Mouse (Mus musculus) CD4-positive naive resting alpha-beta T cell, adult 76 days (primary cell): ENCODE data around the gene Nlrp3. TPM values are rescaled to one million over a fixed set of nuclear protein-coding genes. Genes with fewer than 3 reads are reported as not detected.

Experiments
- total RNA-seq: library from RNA; stranded (reverse); gene quantifications from one replicate; pipeline ENCODE4 v1.2.4, GENCODE M21; 2023

The Nlrp3 gene
- 3.3 TPM for total RNA-seq

DNA sequence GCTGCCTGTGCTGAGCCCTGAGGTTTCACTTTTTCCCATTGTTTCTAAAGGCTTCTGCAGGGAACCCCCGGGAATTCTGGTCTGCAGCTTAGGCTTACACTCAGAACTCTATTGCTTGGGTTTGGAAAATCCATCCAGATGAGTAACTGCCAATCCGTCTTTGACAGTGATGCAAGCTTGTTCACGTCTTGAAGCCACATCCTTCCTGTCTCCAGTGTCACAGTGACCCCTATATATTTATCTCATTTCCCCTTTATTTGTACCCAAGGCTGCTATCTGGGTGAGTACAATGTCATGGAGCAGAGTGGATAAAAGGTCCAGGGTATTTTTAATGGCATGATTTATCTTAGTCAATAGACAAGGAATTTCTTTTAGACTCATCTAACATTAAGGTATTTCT lies at the start of gene Nlrp3:
TSS of gene Nlrp3 (plus strand) at position 245 of the 400 bp plus-strand sequence.

DNA sequence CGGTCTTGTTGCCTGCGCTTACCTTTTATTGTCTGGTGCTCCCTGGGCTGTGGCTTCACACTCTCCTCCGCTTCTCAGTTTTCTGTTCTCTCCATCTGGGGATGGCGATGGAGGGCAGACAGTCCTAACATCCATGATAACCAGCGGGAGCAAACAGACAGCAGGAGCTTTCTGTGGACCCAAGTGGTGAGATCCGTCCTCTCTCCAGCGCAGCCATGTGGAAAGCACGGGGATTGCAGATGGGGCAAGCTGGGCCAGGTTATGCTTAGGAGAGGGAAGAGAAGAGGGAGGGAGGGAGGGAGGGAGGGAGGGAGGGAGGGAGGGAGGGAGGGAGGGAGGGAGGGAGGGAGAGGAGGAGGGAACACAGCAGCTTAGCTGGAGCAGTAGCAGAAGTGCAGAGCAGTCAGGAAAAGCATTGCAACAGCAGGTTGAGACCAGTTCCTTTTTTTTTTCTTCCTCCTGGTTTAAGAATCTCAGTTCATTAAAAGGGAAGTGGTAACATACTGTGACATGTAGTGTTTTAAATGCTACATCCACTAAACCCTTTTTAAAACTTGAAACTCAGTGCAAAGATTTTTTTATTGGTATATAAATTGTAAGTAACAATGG lies 14.8 kb upstream of the Nlrp3 start, which contains the start of gene Zkscan17:
TSS of gene Zkscan17 (minus strand) at position 280 of the 609 bp plus-strand sequence.

DNA sequence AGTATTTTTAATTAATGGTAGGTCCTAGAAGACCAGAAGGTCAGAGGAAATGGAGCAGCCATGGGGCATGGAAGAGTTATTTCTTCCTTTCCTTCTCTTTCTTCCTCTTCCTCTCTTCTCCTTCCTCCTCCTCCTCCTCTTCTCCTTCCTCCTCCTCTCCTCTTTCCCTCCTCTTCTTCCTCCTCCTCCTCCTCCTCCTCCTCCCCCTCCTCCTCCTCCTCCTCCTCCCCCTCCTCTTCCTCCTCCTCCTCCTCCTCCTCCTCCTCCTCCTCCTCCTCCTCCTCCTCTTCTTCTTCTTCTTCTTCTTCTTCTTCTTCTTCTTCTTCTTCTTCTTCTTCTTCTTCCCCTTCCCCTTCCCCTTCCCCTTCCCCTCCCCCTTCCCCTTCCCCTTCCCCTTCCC lies 34.8 kb downstream of the Nlrp3 start, which contains the start of gene Olfr222:
TSS of gene Olfr222 (minus strand) at position 101 of the 400 bp plus-strand sequence.

DNA sequence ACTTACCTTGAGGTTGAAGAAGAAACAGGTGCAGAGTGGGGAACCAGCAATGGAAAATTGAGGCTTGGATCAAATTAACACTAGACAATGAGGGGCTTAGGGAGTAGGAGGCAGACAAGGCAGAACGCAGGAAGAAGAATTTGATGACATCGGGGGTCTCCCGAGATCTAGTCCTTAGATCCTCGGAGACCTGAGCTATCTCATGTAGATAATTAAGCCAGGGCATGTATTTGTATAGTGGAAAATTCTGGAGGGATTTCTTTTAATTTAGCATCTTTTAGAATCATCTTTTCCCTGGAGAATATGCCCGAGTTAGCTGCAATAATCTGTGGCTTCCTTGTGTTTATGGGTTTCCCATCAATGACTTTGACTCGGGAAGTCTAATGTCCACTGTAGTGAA lies 51.8 kb downstream of the Nlrp3 start, which contains the start of gene Olfr223:
TSS of gene Olfr223 (minus strand) at position 101 of the 400 bp plus-strand sequence.

Other genes with a start within 250 kb of the Nlrp3 start
- gene Wnt9a, start 234.6 kb upstream of the Nlrp3 start, total RNA-seq, result not detected
- gene Prss38, start 165.9 kb upstream of the Nlrp3 start, total RNA-seq, result not detected
- 9.6 TPM for gene Jmjd4, start 91.5 kb upstream of the Nlrp3 start, total RNA-seq
- 19.1 TPM for gene Snap47, start 90.4 kb upstream of the Nlrp3 start, total RNA-seq
- 3.0 TPM for gene Zfp867, start 69.1 kb upstream of the Nlrp3 start, total RNA-seq
- gene Zkscan17, start 14.8 kb upstream of the Nlrp3 start, total RNA-seq, result 22.6 TPM
- not detected for gene Olfr222, start 34.7 kb downstream of the Nlrp3 start, total RNA-seq
- gene Olfr223, start 51.7 kb downstream of the Nlrp3 start, total RNA-seq, result not detected
- gene Mprip, start 119.7 kb downstream of the Nlrp3 start, total RNA-seq, result 81.0 TPM
- gene Pld6, start 246.1 kb downstream of the Nlrp3 start, total RNA-seq, result 0.62 TPM